Mouse (Mus musculus): Measurements from ENCODE around the gene Cyp2w1. TPM values are rescaled to one million over a fixed set of nuclear protein-coding genes. Genes with fewer than 3 reads are reported as not detected.

Gene Cyp2w1
- total RNA-seq, 2 experiments from 2014 or later, result not detected

GRCm38 (mm10) chr5:139397359-139397916 is 45.0 kb downstream of the Cyp2w1 start:
- no peak for ATAC-seq (replicated peaks; ENCODE audit: low FRiP score, poor library complexity, severe bottlenecking)

DNA sequence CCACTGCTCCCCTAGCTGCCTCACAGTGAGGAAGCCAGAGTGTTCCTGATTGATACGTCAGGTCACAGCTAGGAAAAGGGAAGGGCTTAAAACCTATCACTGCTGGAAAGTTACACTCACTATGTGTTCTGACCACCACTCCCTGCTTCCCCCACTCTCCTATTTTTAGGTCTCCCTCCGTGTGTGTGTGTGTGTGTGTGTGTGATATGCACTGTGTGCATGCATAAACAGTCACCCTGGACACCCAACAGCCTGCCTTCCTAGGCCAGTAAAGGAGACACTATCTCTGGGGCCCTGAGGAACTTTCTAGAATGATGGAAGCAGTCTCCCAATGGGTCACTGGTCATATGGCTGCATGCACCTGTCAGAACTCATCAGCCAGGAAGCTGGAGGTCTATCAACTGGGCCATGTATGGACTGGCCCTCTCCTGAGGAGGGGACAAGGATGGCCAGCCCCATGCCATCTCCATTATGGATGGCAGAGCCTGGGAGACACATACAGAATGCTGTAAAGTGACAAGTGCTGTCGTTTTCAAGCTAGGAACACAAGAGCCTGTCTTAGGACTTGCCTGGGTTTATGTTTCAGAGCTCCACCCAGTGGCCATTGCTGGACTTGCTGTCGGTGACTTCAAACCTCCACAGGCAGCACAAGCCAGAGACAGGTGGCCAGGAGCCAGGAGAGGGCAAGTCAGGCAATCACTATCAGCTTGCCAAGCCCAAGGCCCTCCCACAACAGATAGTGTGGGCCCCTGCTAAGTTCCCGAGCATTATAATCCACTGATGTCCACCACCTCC is 45.7 kb downstream of the Cyp2w1 start:
- ATAC-seq (replicated peaks; ENCODE audit: low FRiP score, poor library complexity, severe bottlenecking), result peak; percentile 81

DNA sequence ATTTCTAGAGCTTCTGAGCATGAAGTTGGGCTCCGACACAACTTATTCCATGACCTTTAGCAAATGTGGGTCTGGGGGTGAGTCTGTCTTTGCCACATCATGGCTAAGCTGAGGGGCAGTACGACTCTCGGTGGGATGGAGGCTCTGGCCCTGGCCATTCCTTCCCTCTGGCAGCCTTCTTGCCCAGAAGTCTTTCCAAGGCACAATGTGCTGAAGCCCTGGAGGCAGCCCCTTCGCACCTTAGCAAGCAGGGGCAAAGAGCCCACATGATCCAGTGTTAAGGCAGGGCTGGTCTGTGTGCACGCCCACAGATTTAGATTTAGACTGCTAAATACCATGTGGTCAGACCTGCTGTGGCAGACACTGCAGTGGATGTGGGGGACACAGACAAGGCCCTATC is 46.4 kb downstream of the Cyp2w1 start:
- ATAC-seq (replicated peaks; ENCODE audit: low FRiP score, poor library complexity, severe bottlenecking), result no peak

GRCm38 (mm10) chr5:139399991-139400390 is 47.6 kb downstream of the Cyp2w1 start:
- no peak for ATAC-seq (replicated peaks; ENCODE audit: low FRiP score, poor library complexity, severe bottlenecking)

- ATAC-seq (replicated peaks; ENCODE audit: low FRiP score, poor library complexity, severe bottlenecking), result no peak
These were observed 49.7 kb downstream of the Cyp2w1 start for GRCm38 (mm10) chr5:139402106-139402505.

DNA sequence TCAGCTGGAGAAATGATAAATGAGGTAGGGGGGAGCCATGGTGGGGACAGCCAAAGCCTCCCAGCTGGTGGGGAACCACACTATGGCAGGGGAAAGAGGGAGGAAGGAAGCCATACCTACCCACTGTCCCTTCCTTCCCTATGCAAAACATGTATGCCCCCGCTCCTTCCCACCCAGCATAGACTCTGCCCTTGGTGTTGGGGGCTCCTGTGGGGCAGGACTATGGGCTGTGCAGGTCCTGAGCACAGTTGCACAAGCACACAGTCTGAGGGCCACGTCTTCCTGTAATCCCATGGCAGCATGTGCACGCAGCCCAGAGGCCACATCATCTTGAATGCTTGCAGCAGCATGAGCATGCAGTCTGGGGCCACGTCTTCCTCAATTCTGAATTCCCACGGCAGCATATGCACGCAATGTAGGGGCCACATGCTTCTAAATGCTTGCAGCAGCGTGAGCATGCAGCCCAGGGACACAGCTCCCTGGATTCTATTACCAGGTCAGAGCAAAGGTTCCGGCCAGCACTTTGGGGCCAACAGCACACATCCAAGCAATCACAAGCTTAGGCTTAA is 51.4 kb downstream of the Cyp2w1 start:
- ATAC-seq (replicated peaks; ENCODE audit: low FRiP score, poor library complexity, severe bottlenecking), result no peak

DNA sequence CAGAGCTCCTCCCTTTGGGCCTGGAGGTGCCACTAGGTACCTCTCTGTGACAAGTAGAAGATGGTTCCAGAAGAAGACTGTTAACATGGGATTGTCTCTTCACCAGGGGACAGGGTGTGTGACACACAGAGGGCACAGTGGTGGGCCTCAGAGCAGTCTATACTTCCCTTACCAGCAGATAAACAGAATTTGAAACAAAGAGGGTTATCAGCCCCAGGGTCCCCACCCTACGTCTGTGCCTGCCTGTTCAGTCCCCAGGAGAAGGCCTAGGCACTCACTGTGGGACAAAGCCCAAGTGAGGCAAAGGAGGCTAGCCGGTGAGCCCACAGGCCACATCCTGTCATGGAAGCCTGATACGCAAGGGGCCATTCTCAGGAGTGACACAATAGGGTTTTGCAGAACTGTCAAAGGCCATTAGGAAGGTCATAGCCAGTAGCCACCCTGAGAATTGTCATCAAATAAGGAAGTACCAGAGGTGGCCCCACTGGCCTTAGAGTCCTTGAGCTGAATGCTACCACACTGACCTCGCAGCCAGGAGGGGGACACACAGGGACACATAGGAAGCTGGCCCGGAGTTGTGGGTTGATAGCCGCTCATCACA is 52.5 kb downstream of the Cyp2w1 start, which contains the start of gene C130050O18Rik:
C130050O18Rik (plus strand) TSS at position 480 of the 601 bp plus-strand sequence.
- no peak for ATAC-seq (replicated peaks; ENCODE audit: low FRiP score, poor library complexity, severe bottlenecking)

- ATAC-seq (replicated peaks; ENCODE audit: low FRiP score, poor library complexity, severe bottlenecking), result no peak
These were observed 53.1 kb downstream of the Cyp2w1 start for GRCm38 (mm10) chr5:139405478-139405877.

DNA sequence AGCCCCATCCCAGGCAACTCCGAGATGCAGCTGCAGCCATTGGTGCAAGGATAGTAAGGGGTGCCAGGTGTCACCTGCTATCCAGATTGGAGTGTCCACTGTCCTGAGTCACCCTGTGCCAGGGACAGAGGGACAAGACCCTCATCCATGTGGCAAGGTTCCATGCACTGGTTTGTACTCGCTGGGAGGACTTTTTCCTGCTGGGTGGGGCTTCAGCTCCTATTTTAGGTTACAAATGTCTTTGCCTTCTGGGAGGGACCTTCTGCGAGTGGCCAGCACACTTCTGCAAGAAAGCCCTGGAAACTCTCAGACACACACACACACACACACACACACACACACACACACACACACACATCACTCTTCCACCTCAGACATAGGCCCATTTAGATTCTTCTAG is 53.5 kb downstream of the Cyp2w1 start:
- ATAC-seq (replicated peaks; ENCODE audit: low FRiP score, poor library complexity, severe bottlenecking), result no peak

Other genes starting within 250 kb of the Cyp2w1 start
- gene Prkar1b, start 202.6 kb upstream of the Cyp2w1 start, total RNA-seq (2015; ENCODE audit: low replicate concordance), result 1.0 TPM in 1 of 2 replicates, not detected in the other
- not detected in 2 replicates for gene Prkar1b, start 202.6 kb upstream of the Cyp2w1 start, total RNA-seq (2017; ENCODE audit: low replicate concordance)
- gene Dnaaf5, start 202.4 kb upstream of the Cyp2w1 start, total RNA-seq (2015; ENCODE audit: low replicate concordance), result 1.5 and 2.7 TPM in 2 replicates
- gene Dnaaf5, start 202.4 kb upstream of the Cyp2w1 start, total RNA-seq (2017; ENCODE audit: low replicate concordance), result 1.4 and 2.8 TPM in 2 replicates
- 13.0 and 18.6 TPM in 2 replicates for gene Sun1, start 152.0 kb upstream of the Cyp2w1 start, total RNA-seq (2015; ENCODE audit: low replicate concordance)
- gene Sun1, start 152.0 kb upstream of the Cyp2w1 start, total RNA-seq (2017; ENCODE audit: low replicate concordance), result 22.7 and 41.7 TPM in 2 replicates
- gene Get4, start 100.3 kb upstream of the Cyp2w1 start, total RNA-seq (2015; ENCODE audit: low replicate concordance), result 14.4 and 15.5 TPM in 2 replicates
- gene Get4, start 100.3 kb upstream of the Cyp2w1 start, total RNA-seq (2017; ENCODE audit: low replicate concordance), result 5.4 and 12.4 TPM in 2 replicates
- 8.3 and 11.9 TPM in 2 replicates for gene Adap1, start 27.0 kb upstream of the Cyp2w1 start, total RNA-seq (2015; ENCODE audit: low replicate concordance)
- gene Adap1, start 27.0 kb upstream of the Cyp2w1 start, total RNA-seq (2017; ENCODE audit: low replicate concordance), result 5.4 and 9.1 TPM in 2 replicates
- 4.2 and 6.5 TPM in 2 replicates for gene Cox19, start 1.2 kb upstream of the Cyp2w1 start, total RNA-seq (2015; ENCODE audit: low replicate concordance)
- gene Cox19, start 1.2 kb upstream of the Cyp2w1 start, total RNA-seq (2017; ENCODE audit: low replicate concordance), result 7.7 and 8.8 TPM in 2 replicates
- 27.3 and 37.2 TPM in 2 replicates for gene Gpr146, start 25.1 kb downstream of the Cyp2w1 start, total RNA-seq (2015; ENCODE audit: low replicate concordance)
- gene Gpr146, start 25.1 kb downstream of the Cyp2w1 start, total RNA-seq (2017; ENCODE audit: low replicate concordance), result 49.4 and 58.3 TPM in 2 replicates
- gene C130050O18Rik, start 52.7 kb downstream of the Cyp2w1 start, total RNA-seq (2015; ENCODE audit: low replicate concordance), result 1.9 and 2.1 TPM in 2 replicates
- 2.9 and 4.3 TPM in 2 replicates for gene C130050O18Rik, start 52.7 kb downstream of the Cyp2w1 start, total RNA-seq (2017; ENCODE audit: low replicate concordance)
- not detected in 2 replicates for gene Gper1, start 70.5 kb downstream of the Cyp2w1 start, total RNA-seq (2015; ENCODE audit: low replicate concordance)
- gene Gper1, start 70.5 kb downstream of the Cyp2w1 start, total RNA-seq (2017; ENCODE audit: low replicate concordance), result not detected in 2 replicates
- 1.3 and 8.6 TPM in 2 replicates for gene 3110082I17Rik, start 107.9 kb downstream of the Cyp2w1 start, total RNA-seq (2015; ENCODE audit: low replicate concordance)
- 2.8 and 4.0 TPM in 2 replicates for gene 3110082I17Rik, start 107.9 kb downstream of the Cyp2w1 start, total RNA-seq (2017; ENCODE audit: low replicate concordance)
- gene Zfand2a, start 131.9 kb downstream of the Cyp2w1 start, total RNA-seq (2015; ENCODE audit: low replicate concordance), result 2.3 and 2.9 TPM in 2 replicates
- gene Zfand2a, start 131.9 kb downstream of the Cyp2w1 start, total RNA-seq (2017; ENCODE audit: low replicate concordance), result 3.4 and 5.4 TPM in 2 replicates
- not detected in 2 replicates for gene Uncx, start 190.9 kb downstream of the Cyp2w1 start, total RNA-seq (2015; ENCODE audit: low replicate concordance)
- not detected in 2 replicates for gene Uncx, start 190.9 kb downstream of the Cyp2w1 start, total RNA-seq (2017; ENCODE audit: low replicate concordance)

Data from erythroblast, adult 5-6 weeks (primary cell).